Mouse (Mus musculus) embryonic stem cell, embryonic (primary cell): ENCODE results near the gene Tbc1d17.

Experiments used
- CTCF ChIA-PET, 4 experiments: fragments of 300-600 bp in 2 of 4; fragments of 350-600 bp in 2 of 4; sonication (Branson Sonifier 250); formaldehyde crosslinking; loops; one replicate each; lab custom pipeline; 2022; ENCODE audit warnings: inconsistent platforms in 2 of 4; lab: Charles Lee
- POLR2A ChIA-PET, 4 experiments: fragments of 300-600 bp in 2 of 4; fragments of 350-600 bp in 2 of 4; sonication (Branson Sonifier 250); formaldehyde crosslinking; loops; one replicate each; lab custom pipeline; 2022; ENCODE audit warnings: antibody characterized with exemption in 4 of 4, inconsistent platforms in 1 of 4; lab: Charles Lee

Tbc1d17 gene

GRCm38 (mm10) chr7:44848561-44849415 lies at the start of gene Tbc1d17, which contains the start of gene Akt1s1:
TSS of gene Tbc1d17 (minus strand) at chr7:44849079.
TSS of gene Akt1s1 (plus strand) at chr7:44848991.
- POLR2A ChIA-PET: interaction anchor here (0.6 to 52.0 kb wide), 141 partner anchors 0 to 867 kb away, joined by 3 to 2007 read pairs (median 5); partner anchors contain the start of genes Atf5 (in 4 of the 4), Il4i1 (in 4 of the 4), Izumo2 (in 4 of the 4) and Nup62 (in 4 of the 4)
- CTCF ChIA-PET: interaction anchor here (0.6 to 2.3 kb wide), 24 partner anchors 9 to 586 kb away, joined by 3 to 9 read pairs (median 4); partner anchors contain the start of genes Ap2a1 (in 1 of the 4), Atf5 (in 1 of the 4), Flt3l (in 1 of the 4) and Gm45713 (in 1 of the 4)

GRCm38 (mm10) chr7:44898607-44899006 lies 49.7 kb upstream of the Tbc1d17 start:
- ChIA-PET POLR2A (interaction anchor here in 3 of 4 experiments (0.7 to 4.7 kb wide), 40 partner anchors 10 to 523 kb away, joined by 3 to 45 read pairs (median 4); partner anchors contain the start of genes Ptov1 (in 3 of the 3), Akt1s1 (in 2 of the 3), Atf5 (in 2 of the 3) and Il4i1 (in 2 of the 3)), CTCF (interaction anchor here in 2 of 4 experiments (0.6 to 2.4 kb wide), 17 partner anchors 22 to 550 kb away, joined by 3 to 10 read pairs (median 4); partner anchors contain the start of genes Ap2a1 (in 1 of the 2), Pold1 (in 1 of the 2), Ptov1 (in 1 of the 2) and Rras (in 1 of the 2))

- CTCF ChIA-PET: interaction anchor here in 3 of 4 experiments (0.6 to 1.9 kb wide), 16 partner anchors 12 to 273 kb away, joined by 3 to 8 read pairs (median 3); partner anchors contain the start of genes Ap2a1 (in 1 of the 3), Nup62 (in 1 of the 3), Prmt1 (in 1 of the 3) and Ptov1 (in 1 of the 3)
- POLR2A ChIA-PET: interaction anchor here in 3 of 4 experiments (0.6 to 4.7 kb wide), 47 partner anchors 13 to 233 kb away, joined by 3 to 45 read pairs (median 4); partner anchors contain the start of genes Ptov1 (in 3 of the 3), Akt1s1 (in 2 of the 3), Ap2a1 (in 2 of the 3) and Il4i1 (in 2 of the 3)
These were observed 47.6 kb upstream of the Tbc1d17 start for GRCm38 (mm10) chr7:44896499-44896898.

GRCm38 (mm10) chr7:44895593-44896434 lies 46.9 kb upstream of the Tbc1d17 start, which contains the start of gene Fuz:
TSS of gene Fuz (plus strand) at chr7:44896079.
- CTCF ChIA-PET: interaction anchor here (0.6 to 1.9 kb wide), 14 partner anchors 11 to 189 kb away, joined by 3 to 8 read pairs (median 3); partner anchors contain the start of genes Ap2a1 (in 1 of the 4), Nup62 (in 1 of the 4) and Ptov1 (in 1 of the 4)
- POLR2A ChIA-PET: interaction anchor here in 3 of 4 experiments (0.5 to 4.7 kb wide), 52 partner anchors 11 to 234 kb away, joined by 3 to 45 read pairs (median 4); partner anchors contain the start of genes Ptov1 (in 3 of the 3), Akt1s1 (in 2 of the 3), Ap2a1 (in 2 of the 3) and Atf5 (in 2 of the 3)

GRCm38 (mm10) chr7:44895206-44895592 lies 46.3 kb upstream of the Tbc1d17 start:
- ChIA-PET POLR2A (interaction anchor here in 3 of 4 experiments (0.5 to 4.7 kb wide), 34 partner anchors 11 to 225 kb away, joined by 3 to 45 read pairs (median 4); partner anchors contain the start of genes Ap2a1 (in 3 of the 3), Akt1s1 (in 2 of the 3), Atf5 (in 2 of the 3) and Il4i1 (in 2 of the 3)), CTCF (interaction anchor here in 2 of 4 experiments (1.4 to 1.9 kb wide), 3 partner anchors 34 to 80 kb away, joined by 3 to 8 read pairs (median 4); partner anchors contain the start of genes Ap2a1 (in 1 of the 2) and Nup62 (in 1 of the 2))

- CTCF ChIA-PET: no interaction called here
- POLR2A ChIA-PET: interaction anchor here in 3 of 4 experiments (0.7 to 4.3 kb wide), 13 partner anchors 11 to 75 kb away, joined by 3 to 26 read pairs (median 4); partner anchors contain the start of genes Akt1s1 (in 1 of the 3), Ap2a1 (in 1 of the 3), Ptov1 (in 1 of the 3) and Tbc1d17 (in 1 of the 3)
These were observed 45.3 kb upstream of the Tbc1d17 start for GRCm38 (mm10) chr7:44894175-44894574.

- ChIA-PET CTCF (no interaction called here), POLR2A (interaction anchor here in 1 of 4 experiments (0.9 to 2.4 kb wide), 6 partner anchors 10 to 76 kb away, joined by 3 to 13 read pairs (median 4); partner anchors contain the start of gene Ptov1)
These were observed 44.3 kb upstream of the Tbc1d17 start for GRCm38 (mm10) chr7:44893197-44893596.

- ChIA-PET CTCF (interaction anchor here in 3 of 4 experiments (0.6 to 1.1 kb wide), 5 partner anchors 9 to 189 kb away, joined by 3 to 5 read pairs (median 4); partner anchors contain the start of gene Ap2a1 (in 1 of the 3)), POLR2A (interaction anchor here (0.5 to 2.7 kb wide), 53 partner anchors 9 to 870 kb away, joined by 3 to 19 read pairs (median 4); partner anchors contain the start of genes Ptov1 (in 3 of the 4), Pnkp (in 2 of the 4), Prmt1 (in 2 of the 4) and Tbc1d17 (in 2 of the 4))
These were observed 43.5 kb upstream of the Tbc1d17 start, which contains the start of gene Med25 for GRCm38 (mm10) chr7:44892276-44892921. TSS of gene Med25 (minus strand) at chr7:44892712.

GRCm38 (mm10) chr7:44891611-44892010 lies 42.7 kb upstream of the Tbc1d17 start:
- ChIA-PET POLR2A (interaction anchor here (0.5 to 2.7 kb wide), 54 partner anchors 8 to 257 kb away, joined by 3 to 19 read pairs (median 4); partner anchors contain the start of genes Ptov1 (in 3 of the 4), Il4i1 (in 2 of the 4), Nup62 (in 2 of the 4) and Pnkp (in 2 of the 4)), CTCF (interaction anchor here (0.6 to 1.1 kb wide), 7 partner anchors 10 to 190 kb away, joined by 3 to 5 read pairs (median 4); partner anchors contain the start of gene Ap2a1 (in 1 of the 4))

GRCm38 (mm10) chr7:44890737-44891136 lies 41.9 kb upstream of the Tbc1d17 start:
- POLR2A ChIA-PET: interaction anchor here in 3 of 4 experiments (0.6 to 2.7 kb wide), 15 partner anchors 8 to 182 kb away, joined by 3 to 19 read pairs (median 8); partner anchors contain the start of genes Ptov1 (in 3 of the 3), Izumo2 (in 1 of the 3), Pnkp (in 1 of the 3) and Rras (in 1 of the 3)
- CTCF ChIA-PET: no interaction called here

- CTCF ChIA-PET: no interaction called here
- POLR2A ChIA-PET: interaction anchor here in 3 of 4 experiments (1.0 to 2.7 kb wide), 5 partner anchors 13 to 181 kb away, joined by 3 to 11 read pairs (median 6); partner anchors contain the start of genes Ptov1 (in 2 of the 3) and Izumo2 (in 1 of the 3)
These were observed 41.3 kb upstream of the Tbc1d17 start for GRCm38 (mm10) chr7:44890180-44890579.

- POLR2A ChIA-PET: interaction anchor here in 3 of 4 experiments (0.6 to 3.0 kb wide), 14 partner anchors 9 to 612 kb away, joined by 3 to 11 read pairs (median 3); partner anchors contain the start of genes Ptov1 (in 2 of the 3), Akt1s1 (in 1 of the 3), Ap2a1 (in 1 of the 3) and Nup62 (in 1 of the 3)
- CTCF ChIA-PET: interaction anchor here in 2 of 4 experiments (0.5 to 1.1 kb wide), 5 partner anchors 9 to 615 kb away, joined by 3 to 10 read pairs (median 3); no protein-coding TSS in a partner anchor
These were observed 39.6 kb upstream of the Tbc1d17 start for GRCm38 (mm10) chr7:44888256-44889105.

GRCm38 (mm10) chr7:44886964-44887363 lies 38.1 kb upstream of the Tbc1d17 start:
- POLR2A ChIA-PET: interaction anchor here in 3 of 4 experiments (0.6 to 3.0 kb wide), 7 partner anchors 10 to 178 kb away, joined by 3 to 11 read pairs (median 3); partner anchors contain the start of genes Izumo2 (in 1 of the 3) and Ptov1 (in 1 of the 3)
- CTCF ChIA-PET: interaction anchor here in 1 of 4 experiments (0.5 kb wide), 1 partner anchor 14 kb away, joined by 16 read pairs; no protein-coding TSS in a partner anchor

- ChIA-PET POLR2A (interaction anchor here in 3 of 4 experiments (0.8 to 4.3 kb wide), 14 partner anchors 10 to 101 kb away, joined by 3 to 25 read pairs (median 4); partner anchors contain the start of genes Ptov1 (in 3 of the 3), Akt1s1 (in 2 of the 3), Tbc1d17 (in 2 of the 3) and Fuz (in 1 of the 3)), CTCF (interaction anchor here (0.5 to 1.4 kb wide), 6 partner anchors 12 to 1796 kb away, joined by 3 to 4 read pairs (median 3); partner anchors contain the start of gene Ap2a1 (in 1 of the 4))
These were observed 35.8 kb upstream of the Tbc1d17 start for GRCm38 (mm10) chr7:44884637-44885036.
